Mouse (Mus musculus) forebrain, embryonic 16.5 days (tissue): ENCODE results near the gene Fibp. TPM values are rescaled to one million over a fixed set of nuclear protein-coding genes. Genes with fewer than 3 reads are reported as not detected.

Experiments used
- ATAC-seq: fragments of 200-750 bp; cut with Nextera tagmentation; 2 replicates; pipeline ENCODE4 v1.8.0; 2017; ENCODE audit warnings: mild to moderate bottlenecking, moderate library complexity
- H3K27ac ChIP-seq: fragments of 300-500 bp; sonication (generic); 2 replicates; pipeline ENCODE4 v1.5.1; 2014; ENCODE audit warnings: low read length, control low read depth
- H3K27me3 ChIP-seq: fragments of 300-500 bp; sonication (generic); replicated peaks from 2 replicates; pipeline ENCODE4 v1.6.1; 2014; ENCODE audit warnings: low read length; ENCODE audit not compliant: control insufficient read depth, insufficient read depth
- H3K36me3 ChIP-seq: fragments of 300-500 bp; sonication (generic); 2 replicates; pipeline ENCODE4 v1.6.1; 2014; ENCODE audit not compliant: control insufficient read depth, insufficient read depth
- H3K4me1 ChIP-seq: fragments of 300-500 bp; sonication (generic); replicated peaks from 2 replicates; pipeline ENCODE4 v1.6.1; 2014; ENCODE audit warnings: low read length; ENCODE audit not compliant: control insufficient read depth, insufficient read depth
- H3K4me2 ChIP-seq: fragments of 300-500 bp; sonication (generic); 2 replicates; pipeline ENCODE4 v1.6.1; 2014; ENCODE audit warnings: mild to moderate bottlenecking, low read length, control low read depth
- H3K4me3 ChIP-seq: fragments of 300-500 bp; sonication (generic); replicated peaks from 2 replicates; pipeline ENCODE4 v1.5.1; 2014; ENCODE audit warnings: mild to moderate bottlenecking, low read length, control low read depth
- H3K9ac ChIP-seq: fragments of 300-500 bp; sonication (generic); replicated peaks from 2 replicates; pipeline ENCODE4 v1.6.1; 2014; ENCODE audit warnings: low read depth, low read length, control low read depth
- H3K9me3 ChIP-seq: fragments of 300-500 bp; sonication (generic); 2 replicates; pipeline ENCODE4 v1.6.1; 2016; ENCODE audit warnings: low read length; ENCODE audit not compliant: control insufficient read depth
- WGBS: fragments of 180-500 bp; shearing (Covaris S2); extraction: QIAGEN DNeasy Blood & Tissue Kit; methylation state at CpG from one replicate; pipeline ENCODE4 v1.1.7; 2014; 5-methylcytosine and 5-hydroxymethylcytosine counted together
- polyA plus RNA-seq: library from polyadenylated mRNA; unstranded; fragments of >200 nt; fragmentation: Nextera tagmentation; extraction: Ambion mirVana; gene quantifications from 2 replicates; pipeline ENCODE4 v1.2.1, GENCODE M21; 2015

Gene Fibp
- polyA plus RNA-seq, 1 experiment from 2014 or later, result 185 TPM

DNA sequence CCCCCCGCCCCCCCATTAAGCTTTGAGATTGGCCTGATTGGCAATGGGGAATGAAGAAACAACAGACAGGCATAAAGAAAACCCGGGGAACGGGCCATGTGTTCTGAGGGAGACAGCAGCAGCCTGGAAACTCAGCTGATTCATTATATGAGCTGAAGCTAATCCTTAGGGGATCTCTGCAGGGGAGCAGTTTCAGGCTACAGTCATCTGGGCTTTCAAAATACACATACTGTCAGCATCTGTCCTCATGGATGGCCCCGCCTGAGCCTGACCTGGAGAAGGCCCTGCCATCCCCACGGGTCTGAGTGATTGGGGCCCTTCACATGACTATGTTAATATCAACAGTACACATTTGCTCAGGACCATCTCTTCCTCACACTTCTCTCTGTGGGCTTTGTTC, 11.4 kb downstream of the Fibp start:
- Histone ChIP-seq H3K4me1 (peaks cover 21% of the 10 kb centered on the region), H3K27ac (no peak overlapping the region), H3K4me2 (no peak overlapping the region), H3K9ac (no peak overlapping the region), H3K36me3 (peaks cover 2% of the 10 kb centered on the region; the same call in 1 of the 2 replicates), H3K27me3 (no peaks in the 10 kb centered on the region), H3K9me3 (no peaks in the 10 kb centered on the region), H3K4me3 (no peak overlapping the region)
- 50% methylated on average over 5 of the region's 5 CpGs for WGBS
- ATAC-seq, result no peak

DNA sequence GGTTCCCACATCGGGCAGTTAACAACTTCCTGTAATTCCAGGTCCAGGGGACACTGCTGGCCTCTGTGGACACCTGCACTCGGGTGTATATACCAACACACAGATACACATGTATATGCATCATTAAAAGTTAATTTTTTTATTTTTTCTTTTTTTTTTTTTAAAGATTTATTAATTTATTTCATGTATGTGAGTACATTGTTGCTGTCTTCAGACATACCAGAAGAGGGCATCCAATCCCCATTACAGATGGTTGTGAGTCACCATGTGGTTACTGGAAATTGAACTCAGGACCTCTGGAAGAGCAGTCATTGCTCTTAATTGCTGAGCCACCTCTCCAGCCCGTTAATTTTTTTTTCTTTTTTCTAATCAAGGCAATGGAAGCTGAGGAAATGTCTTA, 12.4 kb downstream of the Fibp start:
- no peak for ATAC-seq
- Histone ChIP-seq H3K9me3 (no peaks in the 10 kb centered on the region), H3K36me3 (no peaks in the 10 kb centered on the region), H3K27ac (no peak overlapping the region), H3K4me2 (no peak overlapping the region), H3K27me3 (no peaks in the 10 kb centered on the region), H3K4me3 (no peak overlapping the region), H3K9ac (no peak overlapping the region), H3K4me1 (peaks cover 21% of the 10 kb centered on the region)
- WGBS, result 78% methylated on average over 3 of the region's 3 CpGs

DNA sequence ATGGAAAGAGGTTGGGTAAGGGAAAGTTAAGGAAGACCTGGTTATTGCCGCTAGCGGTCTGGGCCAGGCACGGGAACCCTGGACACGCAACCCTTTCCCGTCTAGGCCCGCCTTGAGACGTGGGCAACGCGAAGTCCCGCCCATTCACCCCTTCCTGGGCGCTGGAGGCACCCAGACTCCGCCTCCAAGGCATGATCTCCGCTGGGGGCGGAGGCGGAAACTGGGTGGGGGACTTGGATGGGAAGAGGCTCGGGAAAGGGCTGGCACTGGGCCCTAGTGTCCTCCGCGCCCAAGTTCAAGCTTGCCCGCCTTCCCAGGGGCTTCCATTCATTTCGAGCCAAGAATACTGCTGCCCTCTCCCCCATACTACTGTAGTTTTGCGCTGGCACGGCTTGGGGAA, 13.3 kb downstream of the Fibp start, which contains the start of gene Efemp2:
TSS of gene Efemp2 (plus strand) at position 235 of the 400 bp plus-strand sequence.
- Histone ChIP-seq H3K36me3 (no peaks in the 10 kb centered on the region; the same call in 1 of the 2 replicates), H3K9ac (peak within 1 kb of the TSS; percentile 81), H3K4me1 (peaks cover 21% of the 10 kb centered on the region), H3K4me2 (peak within 1 kb of the TSS; percentile 96), H3K4me3 (peak within 1 kb of the TSS; percentile 57), H3K9me3 (no peaks in the 10 kb centered on the region), H3K27ac (peak within 1 kb of the TSS; percentile 30), H3K27me3 (no peaks in the 10 kb centered on the region)
- peak; percentile 55 for ATAC-seq
- WGBS, result under 1% methylated on average over 22 of the region's 22 CpGs

DNA sequence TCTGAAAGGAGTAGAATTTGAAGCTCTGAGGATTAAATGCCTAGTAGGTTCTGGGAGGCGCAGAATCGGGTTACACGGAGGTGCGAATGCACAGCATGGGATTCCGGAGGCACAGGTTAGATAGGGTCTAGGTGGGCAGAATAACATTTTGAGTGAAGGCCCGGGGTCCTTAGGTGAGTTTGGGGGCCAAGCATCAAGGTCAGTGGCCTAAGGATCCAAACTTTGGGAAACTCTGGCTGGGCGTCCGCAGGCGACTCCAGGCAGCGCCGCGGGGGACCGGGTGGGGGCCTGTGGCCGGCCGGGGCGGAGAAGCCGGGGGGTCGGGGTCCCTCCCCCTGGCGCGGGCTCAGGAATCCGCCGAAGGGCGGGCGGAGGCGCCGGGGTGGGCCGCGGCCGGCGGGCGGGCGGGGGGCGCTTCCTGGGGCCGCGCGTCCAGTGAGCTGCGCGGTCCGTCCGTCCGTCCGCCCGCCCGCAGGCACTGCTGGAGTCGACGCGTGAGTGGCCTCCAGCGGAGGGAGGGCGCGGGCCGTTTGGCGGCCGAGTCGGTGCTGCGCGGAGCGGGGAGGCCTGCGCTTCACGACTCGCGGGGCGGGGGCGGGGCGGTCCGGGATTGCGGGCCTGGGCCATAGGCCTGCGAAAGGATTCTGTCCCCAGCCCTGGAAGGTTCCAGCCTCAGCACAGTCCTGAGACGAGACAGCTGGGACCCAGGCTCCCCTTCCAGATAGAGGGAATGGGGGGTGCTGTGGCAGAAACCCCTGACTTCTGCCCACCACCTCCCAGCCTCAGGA, 14.1 kb downstream of the Fibp start:
- no peaks in the 10 kb centered on the region; the same call in 1 of the 2 replicates for H3K36me3 ChIP-seq
- peak overlapping the region; percentile 81 for H3K9ac ChIP-seq
- no peaks in the 10 kb centered on the region for H3K9me3 ChIP-seq
- H3K27ac ChIP-seq, result peak overlapping the region; percentile 30
- under 1% methylated on average over 65 of the region's 68 CpGs for WGBS
- peaks cover 21% of the 10 kb centered on the region for H3K4me1 ChIP-seq
- peak; percentile 37 for ATAC-seq
- H3K4me2 ChIP-seq, result peak overlapping the region; percentile 96
- H3K27me3 ChIP-seq, result no peaks in the 10 kb centered on the region
- H3K4me3 ChIP-seq, result peak overlapping the region; percentile 57

DNA sequence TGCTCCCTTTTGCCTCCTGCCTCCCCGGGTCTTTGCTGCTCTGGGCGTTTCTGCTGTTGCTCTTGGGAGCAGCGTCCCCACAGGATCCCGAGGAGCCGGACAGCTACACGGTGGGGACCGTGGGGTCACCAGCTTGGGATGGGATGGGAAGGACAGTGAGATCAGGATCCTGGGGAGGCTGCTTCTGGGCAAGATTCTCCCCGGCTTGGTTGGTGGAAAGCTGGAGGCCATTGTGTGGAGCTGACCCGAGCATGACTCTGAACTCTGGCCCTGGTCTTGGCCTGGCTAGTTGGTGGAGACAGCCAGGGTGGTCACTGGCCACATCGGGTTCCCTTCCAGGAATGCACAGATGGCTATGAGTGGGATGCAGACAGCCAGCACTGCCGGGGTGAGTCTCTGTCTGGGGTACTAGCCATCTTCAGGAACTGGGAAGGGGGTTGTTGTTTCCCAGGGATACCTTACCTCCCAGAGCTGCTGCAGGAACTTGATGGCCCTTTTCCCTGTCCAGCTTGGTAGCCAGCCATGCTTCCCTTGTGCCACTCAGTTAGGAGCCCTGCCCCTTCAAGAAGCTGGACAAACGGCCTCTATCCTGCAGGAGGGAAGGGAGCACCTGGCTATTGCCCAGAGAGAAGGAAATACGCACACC, 14.8 kb downstream of the Fibp start:
- Histone ChIP-seq H3K4me3 (peak overlapping the region; percentile 57), H3K36me3 (no peaks in the 10 kb centered on the region; the same call in 1 of the 2 replicates), H3K9me3 (no peaks in the 10 kb centered on the region), H3K9ac (peak overlapping the region; percentile 81), H3K27ac (peak overlapping the region; percentile 30; the same call in 1 of the 2 replicates), H3K4me2 (peak overlapping the region; percentile 96), H3K27me3 (no peaks in the 10 kb centered on the region), H3K4me1 (peaks cover 21% of the 10 kb centered on the region)
- 21% methylated on average over 13 of the region's 13 CpGs for WGBS
- peak; percentile 31; the same call in 1 of the 2 replicates for ATAC-seq

DNA sequence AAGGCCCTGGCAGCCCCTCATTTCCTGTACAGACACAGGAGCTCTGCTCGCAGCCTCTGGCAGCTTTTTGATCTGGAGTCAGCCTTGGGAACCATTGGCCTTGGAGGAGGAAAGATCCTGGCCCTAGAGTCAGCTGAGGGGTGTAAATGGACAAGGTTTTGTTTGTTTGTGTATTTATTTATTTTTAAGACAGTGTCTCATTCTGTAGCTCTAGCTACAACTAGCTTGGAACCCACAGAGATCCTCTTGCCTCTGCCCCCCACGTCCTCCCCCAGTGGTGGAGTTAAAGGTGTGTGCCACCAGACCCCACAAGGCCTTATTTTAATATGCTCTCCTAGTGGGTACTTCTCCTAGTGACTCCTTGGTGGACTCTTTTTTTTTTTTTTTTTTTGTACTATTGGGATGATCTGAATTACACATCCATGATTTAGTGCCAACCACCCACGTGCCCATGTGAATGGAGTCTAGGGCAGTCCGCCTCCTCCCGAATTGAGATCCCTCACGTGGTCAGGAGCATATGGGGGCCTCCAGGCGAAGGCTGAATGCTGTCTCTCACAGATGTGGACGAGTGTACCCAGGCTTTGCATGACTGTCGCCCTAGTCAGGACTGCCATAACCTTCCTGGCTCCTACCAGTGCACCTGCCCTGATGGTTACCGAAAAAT, 16.7 kb downstream of the Fibp start:
- ATAC-seq, result no peak
- no peak overlapping the region for H3K4me3 ChIP-seq
- H3K9me3 ChIP-seq, result no peaks in the 10 kb centered on the region
- WGBS, result 79% methylated on average over 10 of the region's 10 CpGs
- no peak overlapping the region for H3K9ac ChIP-seq
- peaks cover 21% of the 10 kb centered on the region for H3K4me1 ChIP-seq
- H3K4me2 ChIP-seq, result no peak overlapping the region
- H3K36me3 ChIP-seq, result no peaks in the 10 kb centered on the region; the same call in 1 of the 2 replicates
- H3K27me3 ChIP-seq, result no peaks in the 10 kb centered on the region
- no peak overlapping the region for H3K27ac ChIP-seq

DNA sequence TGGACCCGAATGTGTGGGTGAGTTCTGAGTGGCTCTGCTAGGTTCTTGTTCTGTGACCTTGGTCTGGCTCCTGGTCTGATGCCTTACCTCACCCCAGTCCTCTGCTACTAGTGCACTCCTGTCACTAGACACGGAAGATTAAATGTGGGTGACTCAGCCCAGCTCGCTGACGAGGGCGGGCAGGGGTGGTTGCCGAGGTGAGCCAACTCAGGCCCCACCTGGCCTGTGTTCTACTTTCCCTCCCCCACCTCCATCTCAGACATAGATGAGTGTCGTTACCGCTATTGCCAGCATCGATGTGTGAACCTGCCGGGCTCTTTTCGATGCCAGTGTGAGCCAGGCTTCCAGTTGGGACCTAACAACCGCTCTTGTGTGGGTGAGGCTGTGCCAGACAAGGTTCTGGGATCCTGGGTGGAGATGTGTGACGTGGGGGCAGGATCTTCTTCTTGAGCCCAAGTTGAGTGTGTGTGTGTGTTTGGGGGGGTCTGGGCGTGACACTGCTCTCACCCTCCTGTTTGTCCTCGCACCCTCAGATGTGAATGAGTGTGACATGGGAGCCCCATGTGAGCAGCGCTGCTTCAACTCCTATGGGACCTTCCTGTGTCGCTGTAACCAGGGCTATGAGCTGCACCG, 17.4 kb downstream of the Fibp start:
- Histone ChIP-seq H3K4me3 (no peak overlapping the region), H3K4me1 (peaks cover 21% of the 10 kb centered on the region), H3K9ac (no peak overlapping the region), H3K36me3 (no peaks in the 10 kb centered on the region; the same call in 1 of the 2 replicates), H3K27ac (no peak overlapping the region), H3K27me3 (no peaks in the 10 kb centered on the region), H3K9me3 (no peaks in the 10 kb centered on the region), H3K4me2 (no peak overlapping the region)
- 90% methylated on average over 18 of the region's 18 CpGs for WGBS
- ATAC-seq, result no peak

DNA sequence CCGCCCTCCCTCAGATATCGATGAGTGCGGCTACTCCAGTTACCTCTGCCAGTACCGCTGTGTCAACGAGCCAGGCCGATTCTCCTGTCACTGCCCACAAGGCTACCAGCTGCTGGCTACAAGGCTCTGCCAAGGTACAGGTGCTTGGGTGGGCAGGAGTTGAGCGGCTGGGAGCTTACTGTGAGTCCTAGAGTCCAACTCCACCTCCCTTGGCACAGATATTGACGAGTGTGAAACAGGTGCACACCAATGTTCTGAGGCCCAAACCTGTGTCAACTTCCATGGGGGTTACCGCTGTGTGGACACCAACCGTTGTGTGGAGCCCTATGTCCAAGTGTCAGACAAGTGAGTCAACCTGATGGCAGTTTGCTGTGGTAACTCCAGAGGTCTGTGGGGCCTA, 19.6 kb downstream of the Fibp start:
- no peaks in the 10 kb centered on the region for H3K27me3 ChIP-seq
- H3K36me3 ChIP-seq, result no peaks in the 10 kb centered on the region; the same call in 1 of the 2 replicates
- H3K4me3 ChIP-seq, result no peak overlapping the region
- no peak for ATAC-seq
- no peak overlapping the region for H3K27ac ChIP-seq
- H3K4me1 ChIP-seq, result peaks cover 6% of the 10 kb centered on the region
- no peak overlapping the region for H3K9ac ChIP-seq
- no peaks in the 10 kb centered on the region for H3K9me3 ChIP-seq
- H3K4me2 ChIP-seq, result no peak overlapping the region
- WGBS, result 95% methylated on average over 10 of the region's 10 CpGs

DNA sequence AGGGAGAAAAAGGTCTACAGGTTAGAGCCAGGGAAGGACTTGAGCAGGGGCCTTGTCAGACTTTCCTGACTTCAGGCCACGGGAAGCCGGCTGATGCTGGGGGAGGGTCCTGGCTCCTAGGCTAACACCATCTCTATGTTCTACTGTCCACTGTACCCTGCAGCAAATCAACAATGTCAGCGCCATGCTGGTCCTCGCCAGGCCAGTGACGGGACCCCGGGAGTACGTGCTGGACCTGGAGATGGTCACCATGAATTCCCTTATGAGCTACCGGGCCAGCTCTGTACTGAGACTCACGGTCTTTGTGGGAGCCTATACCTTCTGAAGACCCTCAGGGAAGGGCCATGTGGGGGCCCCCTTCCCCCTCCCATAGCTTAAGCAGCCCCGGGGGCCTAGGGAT, 21.0 kb downstream of the Fibp start:
- Histone ChIP-seq H3K4me2 (no peak overlapping the region), H3K9me3 (no peaks in the 10 kb centered on the region), H3K4me1 (no peaks in the 10 kb centered on the region), H3K4me3 (no peak overlapping the region), H3K27ac (no peak overlapping the region), H3K36me3 (peaks cover 3% of the 10 kb centered on the region; the same call in 1 of the 2 replicates), H3K27me3 (no peaks in the 10 kb centered on the region), H3K9ac (no peak overlapping the region)
- ATAC-seq, result no peak
- 90% methylated on average over 10 of the region's 10 CpGs for WGBS
